Mouse (Mus musculus): ENCODE results near the gene Tbc1d9b. TPM values are rescaled to one million over a fixed set of nuclear protein-coding genes. Genes with fewer than 3 reads are reported as not detected.

The Tbc1d9b gene
- polyA plus RNA-seq, 1 experiment from 2014 or later: 13.1 TPM

- no peak overlapping the region for H3K4me3 ChIP-seq (ENCODE audit: low read depth, low read length)
- H3K9ac ChIP-seq (ENCODE audit: low read depth, low read length): no peak overlapping the region
- peak; percentile 19; the same call in 1 of the 2 replicates for ATAC-seq (ENCODE audit: low read depth)
- H3K4me1 ChIP-seq (ENCODE audit: control insufficient read depth, low read depth, low read length): peaks cover 21% of the 10 kb centered on the region
- H3K36me3 ChIP-seq (ENCODE audit: control insufficient read depth, insufficient read depth): no peaks in the 10 kb centered on the region; the same call in 1 of the 2 replicates
- peak overlapping the region; percentile 58 for H3K27ac ChIP-seq (ENCODE audit: low read length)
- no peaks in the 10 kb centered on the region for H3K27me3 ChIP-seq (ENCODE audit: control insufficient read depth, insufficient read depth, low read depth, low read length)
- no peaks in the 10 kb centered on the region for H3K9me3 ChIP-seq (replicated peaks; ENCODE audit: control insufficient read depth, low read length)
- no peak overlapping the region for H3K4me2 ChIP-seq (ENCODE audit: low read depth, low read length)
- 71% methylated on average over 3 of the region's 3 CpGs for WGBS (ENCODE audit: insufficient replicate concordance)
Measured at GRCm38 (mm10) chr11:50176351-50176750, 45.2 kb downstream of the Tbc1d9b start.

- H3K4me2 ChIP-seq (ENCODE audit: low read depth, low read length): no peak overlapping the region
- WGBS (ENCODE audit: insufficient replicate concordance): 73% methylated on average over 6 of the region's 6 CpGs
- no peak for ATAC-seq (ENCODE audit: low read depth)
- H3K9ac ChIP-seq (ENCODE audit: low read depth, low read length): no peak overlapping the region
- H3K4me1 ChIP-seq (ENCODE audit: control insufficient read depth, low read depth, low read length): peaks cover 21% of the 10 kb centered on the region
- H3K4me3 ChIP-seq (ENCODE audit: low read depth, low read length): no peak overlapping the region
- no peaks in the 10 kb centered on the region for H3K9me3 ChIP-seq (replicated peaks; ENCODE audit: control insufficient read depth, low read length)
- H3K27me3 ChIP-seq (ENCODE audit: control insufficient read depth, insufficient read depth, low read depth, low read length): no peaks in the 10 kb centered on the region
- no peak overlapping the region for H3K27ac ChIP-seq (ENCODE audit: low read length)
- no peaks in the 10 kb centered on the region for H3K36me3 ChIP-seq (ENCODE audit: control insufficient read depth, insufficient read depth)
Measured at GRCm38 (mm10) chr11:50177111-50177510, 45.9 kb downstream of the Tbc1d9b start.

- H3K4me1 ChIP-seq (ENCODE audit: control insufficient read depth, low read depth, low read length): peaks cover 32% of the 10 kb centered on the region
- no peak overlapping the region for H3K4me3 ChIP-seq (ENCODE audit: low read depth, low read length)
- H3K9me3 ChIP-seq (replicated peaks; ENCODE audit: control insufficient read depth, low read length): no peaks in the 10 kb centered on the region
- no peaks in the 10 kb centered on the region for H3K36me3 ChIP-seq (ENCODE audit: control insufficient read depth, insufficient read depth)
- 59% methylated on average over 5 of the region's 5 CpGs for WGBS (ENCODE audit: insufficient replicate concordance)
- no peak overlapping the region for H3K4me2 ChIP-seq (ENCODE audit: low read depth, low read length)
- 0 out of 2 replicates have a peak overlapping the region, but pooled peaks have one; percentile 2 for H3K27ac ChIP-seq (ENCODE audit: low read length)
- H3K27me3 ChIP-seq (ENCODE audit: control insufficient read depth, insufficient read depth, low read depth, low read length): no peaks in the 10 kb centered on the region
- no peak for ATAC-seq (ENCODE audit: low read depth)
- H3K9ac ChIP-seq (ENCODE audit: low read depth, low read length): no peak overlapping the region
Measured at GRCm38 (mm10) chr11:50178532-50179488, 47.6 kb downstream of the Tbc1d9b start.

- Histone ChIP-seq H3K9me3 (replicated peaks; ENCODE audit: control insufficient read depth, low read length) (no peaks in the 10 kb centered on the region), H3K27ac (ENCODE audit: low read length) (no peak overlapping the region), H3K27me3 (ENCODE audit: control insufficient read depth, insufficient read depth, low read depth, low read length) (no peaks in the 10 kb centered on the region), H3K4me1 (ENCODE audit: control insufficient read depth, low read depth, low read length) (peaks cover 31% of the 10 kb centered on the region), H3K4me3 (ENCODE audit: low read depth, low read length) (no peak overlapping the region), H3K36me3 (ENCODE audit: control insufficient read depth, insufficient read depth) (no peaks in the 10 kb centered on the region), H3K9ac (ENCODE audit: low read depth, low read length) (no peak overlapping the region), H3K4me2 (ENCODE audit: low read depth, low read length) (no peak overlapping the region)
- no peak for ATAC-seq (ENCODE audit: low read depth)
- 61% methylated on average over 6 of the region's 6 CpGs for WGBS (ENCODE audit: insufficient replicate concordance)
Measured at GRCm38 (mm10) chr11:50180478-50181231, 49.5 kb downstream of the Tbc1d9b start.

DNA sequence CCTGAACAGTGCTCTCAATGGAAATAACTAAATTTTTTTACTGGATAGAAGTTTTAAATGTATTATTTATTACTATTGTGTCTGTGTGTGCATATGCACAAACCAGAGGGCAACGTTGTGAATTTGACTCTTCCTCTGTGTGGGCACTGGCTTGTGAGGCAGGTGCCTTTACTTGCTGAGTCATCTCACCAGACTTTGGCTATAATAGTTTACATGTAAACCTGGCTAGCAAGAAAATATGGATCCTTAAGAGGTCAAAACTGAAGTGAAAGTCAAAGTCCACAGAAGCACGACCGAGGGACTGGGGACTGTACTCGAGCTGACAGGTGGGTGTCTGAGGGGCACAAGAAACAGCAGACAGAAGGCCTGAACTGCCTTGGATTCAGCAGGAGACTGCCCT is 51.5 kb downstream of the Tbc1d9b start:
- Histone ChIP-seq H3K27ac (ENCODE audit: low read length) (no peak overlapping the region), H3K4me3 (ENCODE audit: low read depth, low read length) (no peak overlapping the region), H3K9ac (ENCODE audit: low read depth, low read length) (no peak overlapping the region), H3K4me2 (ENCODE audit: low read depth, low read length) (no peak overlapping the region), H3K4me1 (ENCODE audit: control insufficient read depth, low read depth, low read length) (peaks cover 17% of the 10 kb centered on the region), H3K36me3 (ENCODE audit: control insufficient read depth, insufficient read depth) (no peaks in the 10 kb centered on the region), H3K27me3 (ENCODE audit: control insufficient read depth, insufficient read depth, low read depth, low read length) (no peaks in the 10 kb centered on the region), H3K9me3 (replicated peaks; ENCODE audit: control insufficient read depth, low read length) (no peaks in the 10 kb centered on the region)
- ATAC-seq (ENCODE audit: low read depth): no peak
- WGBS (ENCODE audit: insufficient replicate concordance): 58% methylated on average over 4 of the region's 4 CpGs

DNA sequence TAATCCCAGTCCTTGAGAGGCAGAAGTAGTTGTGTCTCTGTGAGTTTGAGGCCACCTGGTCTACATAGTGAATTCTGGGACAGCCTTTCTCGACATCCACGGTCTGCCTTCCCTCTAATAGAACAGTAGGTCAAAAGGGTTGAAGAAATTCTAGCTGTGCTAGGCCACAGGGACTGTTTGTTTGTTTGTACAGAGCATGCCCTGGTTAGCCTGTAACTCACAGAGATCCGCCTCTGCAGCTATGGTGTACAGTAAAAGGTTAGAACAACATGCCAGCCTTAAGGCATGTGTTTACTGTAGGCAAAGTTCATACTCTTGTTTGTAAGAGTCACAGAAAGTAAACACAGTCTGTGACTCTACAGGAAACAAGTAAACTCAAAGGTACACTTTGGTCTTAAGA is 53.6 kb downstream of the Tbc1d9b start:
- no peaks in the 10 kb centered on the region for H3K9me3 ChIP-seq (replicated peaks; ENCODE audit: control insufficient read depth, low read length)
- peaks cover 14% of the 10 kb centered on the region for H3K4me1 ChIP-seq (ENCODE audit: control insufficient read depth, low read depth, low read length)
- H3K27ac ChIP-seq (ENCODE audit: low read length): peak overlapping the region; percentile 0; the same call in 1 of the 2 replicates
- no peaks in the 10 kb centered on the region for H3K36me3 ChIP-seq (ENCODE audit: control insufficient read depth, insufficient read depth)
- H3K4me3 ChIP-seq (ENCODE audit: low read depth, low read length): no peak overlapping the region
- peak; percentile 84 for ATAC-seq (ENCODE audit: low read depth)
- no peak overlapping the region for H3K9ac ChIP-seq (ENCODE audit: low read depth, low read length)
- no peak overlapping the region for H3K4me2 ChIP-seq (ENCODE audit: low read depth, low read length)
- 76% methylated on average over 3 of the region's 3 CpGs for WGBS (ENCODE audit: insufficient replicate concordance)
- no peaks in the 10 kb centered on the region for H3K27me3 ChIP-seq (ENCODE audit: control insufficient read depth, insufficient read depth, low read depth, low read length)

GRCm38 (mm10) chr11:50188682-50189081 is 57.5 kb downstream of the Tbc1d9b start:
- ATAC-seq (ENCODE audit: low read depth): peak; percentile 40
- H3K27ac ChIP-seq (ENCODE audit: low read length): no peak overlapping the region
- 62% methylated on average over 7 of the region's 7 CpGs for WGBS (ENCODE audit: insufficient replicate concordance)

DNA sequence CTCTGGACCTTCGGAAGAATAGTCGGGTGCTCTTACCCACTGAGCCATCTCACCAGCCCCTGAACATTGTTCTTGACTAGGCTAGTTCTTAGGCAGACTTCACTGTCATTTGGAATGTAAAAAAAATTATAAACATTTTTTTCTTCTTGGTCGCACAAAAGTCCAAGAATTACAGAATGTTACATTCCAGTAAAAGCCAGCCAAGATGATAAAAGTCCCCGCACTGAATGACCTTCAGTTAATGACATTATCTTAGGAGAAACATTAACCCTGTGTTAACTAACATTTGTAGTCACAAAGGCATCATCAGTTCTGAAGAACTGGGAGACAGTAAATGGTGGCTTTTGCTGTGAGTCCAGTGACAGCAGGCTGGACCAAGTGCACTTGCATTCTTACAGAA is 59.2 kb downstream of the Tbc1d9b start:
- no peak for ATAC-seq (ENCODE audit: low read depth)
- no peaks in the 10 kb centered on the region for H3K36me3 ChIP-seq (ENCODE audit: control insufficient read depth, insufficient read depth)
- no peaks in the 10 kb centered on the region for H3K9me3 ChIP-seq (replicated peaks; ENCODE audit: control insufficient read depth, low read length)
- H3K4me3 ChIP-seq (ENCODE audit: low read depth, low read length): no peak overlapping the region
- no peaks in the 10 kb centered on the region for H3K27me3 ChIP-seq (ENCODE audit: control insufficient read depth, insufficient read depth, low read depth, low read length)
- H3K4me1 ChIP-seq (ENCODE audit: control insufficient read depth, low read depth, low read length): no peaks in the 10 kb centered on the region; the same call in 1 of the 2 replicates
- no peak overlapping the region for H3K9ac ChIP-seq (ENCODE audit: low read depth, low read length)
- H3K4me2 ChIP-seq (ENCODE audit: low read depth, low read length): no peak overlapping the region
- H3K27ac ChIP-seq (ENCODE audit: low read length): no peak overlapping the region
- WGBS (ENCODE audit: insufficient replicate concordance): 68% methylated on average over 4 of the region's 4 CpGs

More at GRCm38 (mm10) chr11:50188682-50189081, 57.5 kb downstream of the Tbc1d9b start:
- H3K36me3 ChIP-seq (ENCODE audit: control insufficient read depth, insufficient read depth): no peaks in the 10 kb centered on the region
- H3K9me3 ChIP-seq (replicated peaks; ENCODE audit: control insufficient read depth, low read length): no peaks in the 10 kb centered on the region
- H3K27me3 ChIP-seq (ENCODE audit: control insufficient read depth, insufficient read depth, low read depth, low read length): no peaks in the 10 kb centered on the region
- no peak overlapping the region for H3K4me2 ChIP-seq (ENCODE audit: low read depth, low read length)
- H3K4me1 ChIP-seq (ENCODE audit: control insufficient read depth, low read depth, low read length): peaks cover 4% of the 10 kb centered on the region; the same call in 1 of the 2 replicates
- no peak overlapping the region for H3K9ac ChIP-seq (ENCODE audit: low read depth, low read length)
- no peak overlapping the region for H3K4me3 ChIP-seq (ENCODE audit: low read depth, low read length)
